Mouse (Mus musculus) cerebellum, adult 2 months (tissue): ENCODE results near the gene Slc25a19.

Experiments used
- CTCF ChIP-seq: fragments of 200-500 bp; IDR thresholded peaks from 2 replicates; pipeline ENCODE4 v1.5.1; 2011; ENCODE audit warnings: low read depth, mild to moderate bottlenecking, control low read depth, low read length, moderate library complexity, borderline replicate concordance; ENCODE audit not compliant: insufficient read depth
- POLR2A ChIP-seq: fragments of 200-500 bp; IDR thresholded peaks from 2 replicates; pipeline ENCODE4 v1.6.1; 2011; ENCODE audit warnings: low read length, control low read depth, borderline replicate concordance; ENCODE audit not compliant: insufficient read depth

- TF ChIP-seq POLR2A (no peak), CTCF (no peak)
Observed at GRCm38 (mm10) chr11:115632862-115633261, 4.8 kb upstream of the Slc25a19 start.
